29 mouse cellular contexts compared by ENCODE assay signal in genomic region chr16:89631396-89632113, GRCm38 (mm10).
DNase-seq lines count a peak whose midpoint lies in the region; ATAC-seq lines count a peak whose summit lies in the region.
"Had no signal": no experiment of that assay in that cellular context is flagged by ENCODE, and none has a peak within 500 bp of the region (broad histone marks: within the 10 kb centered on the region; RNA-seq: fewer than 3 reads in every experiment).

No protein-coding gene starts in this region.

- no peak overlapping the region for H3K27ac ChIP-seq in heart, embryonic 10.5 days
- no peak overlapping the region for H3K27ac ChIP-seq in heart, embryonic 11.5 days (ENCODE audit: low read depth, low read length)
- H3K27ac ChIP-seq in midbrain, embryonic 11.5 days (ENCODE audit: low read depth, low read length), result no peak overlapping the region
- no peak overlapping the region for H3K27ac ChIP-seq in midbrain, embryonic 13.5 days
- H3K27ac ChIP-seq: forebrain, embryonic 13.5 days; heart, embryonic 13.5 days; hindbrain, embryonic 10.5 days; intestine, embryonic 15.5 days; left cerebral cortex, adult 2 months; limb, embryonic 15.5 days; liver, embryonic 13.5 days; stomach, postnatal 0 days had no signal

- no peak for ATAC-seq in heart, embryonic 11.5 days (replicated peaks; ENCODE audit: insufficient number of reproducible peaks, low FRiP score, low TSS enrichment)
- ATAC-seq in midbrain, embryonic 11.5 days (ENCODE audit: low FRiP score), result no peak
- no peak for ATAC-seq in midbrain, embryonic 13.5 days
- no peak for ATAC-seq in inflammation-experienced regulatory T-cells, adult 6 months
- ATAC-seq: forebrain, embryonic 13.5 days; hindbrain, embryonic 16.5 days; intestine, embryonic 15.5 days; midbrain, embryonic 16.5 days had no signal

- H3K4me2 ChIP-seq in heart, embryonic 11.5 days, result no peak overlapping the region
- no peak overlapping the region for H3K4me2 ChIP-seq in midbrain, embryonic 11.5 days
- no peak overlapping the region for H3K4me2 ChIP-seq in midbrain, embryonic 13.5 days (replicated peaks)
- H3K4me2 ChIP-seq: forebrain, embryonic 13.5 days; heart, embryonic 13.5 days; intestine, embryonic 15.5 days; limb, embryonic 15.5 days; liver, embryonic 13.5 days had no signal

- no peak overlapping the region for H3K4me3 ChIP-seq in heart, embryonic 10.5 days
- no peak overlapping the region for H3K4me3 ChIP-seq in heart, embryonic 11.5 days (ENCODE audit: low read depth, low read length)
- H3K4me3 ChIP-seq in midbrain, embryonic 11.5 days (ENCODE audit: low read depth, low read length), result no peak overlapping the region
- no peak overlapping the region for H3K4me3 ChIP-seq in midbrain, embryonic 13.5 days (replicated peaks)
- H3K4me3 ChIP-seq: forebrain, embryonic 13.5 days; heart, embryonic 13.5 days; hindbrain, embryonic 10.5 days; intestine, embryonic 15.5 days; left cerebral cortex, adult 2 months; limb, embryonic 15.5 days; liver, embryonic 13.5 days had no signal

- peak; percentile 56 for DNase-seq in heart, embryonic 10.5 days (ENCODE audit: low spot score)
- DNase-seq in midbrain, embryonic 11.5 days (ENCODE audit: low spot score, missing footprints), result peak; percentile 33
- DNase-seq in adrenal gland, postnatal 14 days, result peak; percentile 68
- DNase-seq in MN1 (ENCODE audit: low spot score), result no peak
- DNase-seq: cerebellum, adult 2 months; cerebellum, postnatal 36 days; gastrocnemius, postnatal 25 days; heart, adult 18-20 months; heart, postnatal 10 days; kidney, adult 8-10 months; kidney, postnatal 14 days; liver, embryonic 13.5 days; lung, adult 18-20 months; lung, postnatal 10 days; right cerebral cortex, postnatal 25 days; thymus, adult 18-20 months; thymus, postnatal 25 days had no signal

- H3K4me1 ChIP-seq in heart, embryonic 10.5 days, result no peaks in the 10 kb centered on the region
- H3K4me1 ChIP-seq in heart, embryonic 11.5 days (ENCODE audit: control insufficient read depth, insufficient read depth, low read length), result no peaks in the 10 kb centered on the region
- no peaks in the 10 kb centered on the region for H3K4me1 ChIP-seq in midbrain, embryonic 11.5 days (ENCODE audit: control insufficient read depth, insufficient read depth, low read length)
- H3K4me1 ChIP-seq in midbrain, embryonic 13.5 days (replicated peaks), result no peaks in the 10 kb centered on the region
- H3K4me1 ChIP-seq: forebrain, embryonic 13.5 days; hindbrain, embryonic 10.5 days; intestine, embryonic 15.5 days; limb, embryonic 15.5 days; liver, embryonic 13.5 days had no signal

- H3K9ac ChIP-seq in heart, embryonic 11.5 days (ENCODE audit: low read depth, low read length), result no peak overlapping the region
- no peak overlapping the region for H3K9ac ChIP-seq in midbrain, embryonic 11.5 days (ENCODE audit: low read length)
- no peak overlapping the region for H3K9ac ChIP-seq in midbrain, embryonic 13.5 days (replicated peaks)
- H3K9ac ChIP-seq: forebrain, embryonic 13.5 days; heart, embryonic 13.5 days; intestine, embryonic 15.5 days; limb, embryonic 15.5 days; liver, embryonic 13.5 days had no signal

- 90% methylated on average over 9 of the region's 9 CpGs for WGBS in heart, embryonic 10.5 days
- 83% methylated on average over 9 of the region's 9 CpGs for WGBS in heart, embryonic 11.5 days (ENCODE audit: insufficient replicate concordance)
- 90% methylated on average over 9 of the region's 9 CpGs for WGBS in midbrain, embryonic 11.5 days
- 92% methylated on average over 9 of the region's 9 CpGs for WGBS in midbrain, embryonic 13.5 days

- no peaks in the 10 kb centered on the region for H3K9me3 ChIP-seq in heart, embryonic 10.5 days
- no peaks in the 10 kb centered on the region for H3K9me3 ChIP-seq in heart, embryonic 11.5 days (replicated peaks; ENCODE audit: control insufficient read depth, low read length)
- H3K9me3 ChIP-seq in midbrain, embryonic 11.5 days (ENCODE audit: control insufficient read depth, low read length), result no peaks in the 10 kb centered on the region
- no peaks in the 10 kb centered on the region for H3K9me3 ChIP-seq in midbrain, embryonic 13.5 days
- H3K9me3 ChIP-seq: forebrain, embryonic 13.5 days; heart, embryonic 13.5 days; hindbrain, embryonic 10.5 days; intestine, embryonic 15.5 days; limb, embryonic 15.5 days; liver, embryonic 13.5 days had no signal

- H3K27me3 ChIP-seq in heart, embryonic 10.5 days (ENCODE audit: insufficient read depth, poor library complexity, severe bottlenecking), result no peaks in the 10 kb centered on the region
- H3K27me3 ChIP-seq in heart, embryonic 11.5 days (ENCODE audit: control insufficient read depth, insufficient read depth, low read length), result no peaks in the 10 kb centered on the region
- no peaks in the 10 kb centered on the region for H3K27me3 ChIP-seq in midbrain, embryonic 11.5 days (ENCODE audit: control insufficient read depth, insufficient read depth, low read length)
- H3K27me3 ChIP-seq in midbrain, embryonic 13.5 days, result no peaks in the 10 kb centered on the region
- H3K27me3 ChIP-seq: forebrain, embryonic 13.5 days; heart, embryonic 13.5 days; intestine, embryonic 15.5 days; limb, embryonic 15.5 days; liver, embryonic 13.5 days had no signal

- H3K36me3 ChIP-seq in heart, embryonic 10.5 days, result no peaks in the 10 kb centered on the region
- H3K36me3 ChIP-seq in heart, embryonic 11.5 days (ENCODE audit: control insufficient read depth, insufficient read depth, low read length), result no peaks in the 10 kb centered on the region
- H3K36me3 ChIP-seq in midbrain, embryonic 11.5 days (ENCODE audit: control insufficient read depth, insufficient read depth, low read length), result no peaks in the 10 kb centered on the region
- no peaks in the 10 kb centered on the region for H3K36me3 ChIP-seq in midbrain, embryonic 13.5 days
- H3K36me3 ChIP-seq: heart, embryonic 13.5 days; hindbrain, embryonic 10.5 days; intestine, embryonic 15.5 days; limb, embryonic 15.5 days; liver, embryonic 13.5 days had no signal
